Mouse (Mus musculus): Measurements from ENCODE around the gene Neurod4. TPM values are rescaled to one million over a fixed set of nuclear protein-coding genes. Genes with fewer than 3 reads are reported as not detected.

Gene Neurod4
- total RNA-seq (2023), result under 1 TPM in 1 of 2 experiments, not detected in 1; 0.33 TPM

DNA sequence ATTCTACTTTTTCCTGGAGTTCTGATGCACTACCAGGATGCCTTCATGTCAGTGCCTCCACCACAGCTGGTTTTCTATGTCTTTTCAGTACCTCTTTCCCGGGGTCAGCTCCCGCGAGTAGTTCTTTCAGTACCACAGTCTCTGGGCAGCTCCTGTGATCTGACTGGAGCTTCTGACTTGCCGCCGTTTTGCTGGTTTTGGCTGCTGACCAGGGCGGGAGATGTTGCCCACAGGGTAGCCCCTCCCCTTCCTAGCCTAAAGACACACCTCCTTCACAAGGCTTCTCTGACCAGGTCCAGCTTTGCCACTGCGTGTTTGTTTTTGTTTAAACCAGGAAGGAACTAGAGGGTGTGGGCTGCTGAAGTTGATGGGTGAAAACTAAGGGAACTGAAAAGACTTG, at the start of gene Neurod4:
Neurod4 (minus strand) TSS at position 175 of the 400 bp plus-strand sequence.

DNA sequence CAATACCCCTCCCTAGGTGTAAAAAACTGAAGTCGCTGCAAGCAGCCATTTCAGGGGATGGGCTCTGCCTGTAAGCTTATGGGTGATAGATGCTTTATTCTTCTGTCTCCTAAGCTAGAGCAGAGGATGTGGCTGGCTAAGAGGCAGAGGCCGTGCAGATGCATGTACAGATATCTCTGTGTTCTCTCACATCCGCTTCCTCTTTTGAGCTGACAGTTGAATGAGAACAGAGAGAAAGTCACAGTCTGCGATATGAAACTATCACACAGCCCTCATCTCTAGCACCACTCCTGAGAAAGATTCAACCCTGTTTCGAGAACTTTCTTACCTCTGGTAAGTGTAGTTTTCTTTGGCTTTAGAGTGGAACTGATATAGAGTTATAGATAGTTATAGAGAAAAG, 42.6 kb upstream of the Neurod4 start, which contains the start of gene Tespa1:
Tespa1 (plus strand) TSS at position 234 of the 400 bp plus-strand sequence.

Other genes with a start within 250 kb of the Neurod4 start
- not detected for gene Olfr821, start 249.9 kb downstream of the Neurod4 start, total RNA-seq (2023)
- not detected for gene Olfr822, start 209.0 kb downstream of the Neurod4 start, total RNA-seq (2023)
- gene Olfr823, start 164.9 kb downstream of the Neurod4 start, total RNA-seq (2023), result not detected
- gene Olfr824, start 150.2 kb downstream of the Neurod4 start, total RNA-seq (2023), result not detected
- gene Olfr825, start 113.5 kb downstream of the Neurod4 start, total RNA-seq (2023), result not detected
- not detected for gene Olfr826, start 96.1 kb downstream of the Neurod4 start, total RNA-seq (2023)
- not detected for gene Olfr827, start 65.8 kb downstream of the Neurod4 start, total RNA-seq (2023)
- gene Tespa1, start 42.6 kb upstream of the Neurod4 start, total RNA-seq (2023), result 10 to 100 TPM; 96.6 to 96.8 TPM
- not detected for gene Vmn2r84, start 114.1 kb upstream of the Neurod4 start, total RNA-seq (2023)
- gene Vmn2r85, start 149.5 kb upstream of the Neurod4 start, total RNA-seq (2023), result not detected
- not detected for gene Vmn2r86, start 175.8 kb upstream of the Neurod4 start, total RNA-seq (2023)
- gene Vmn2r87, start 217.2 kb upstream of the Neurod4 start, total RNA-seq (2023), result not detected